Mouse (Mus musculus): ENCODE measurements around the gene 2310022B05Rik. TPM values are rescaled to one million over a fixed set of nuclear protein-coding genes. Genes with fewer than 3 reads are reported as not detected.

Gene 2310022B05Rik
- total RNA-seq, 2 experiments from 2014 or later, result 85.6 to 103 TPM

- intact Hi-C loops (cut with DNase I), result loop anchor here (2.0 kb wide), 1 partner anchor 31 kb away; no protein-coding TSS in a partner anchor
- no peak for DNase-seq
Measured at GRCm38 (mm10) chr8:124663874-124664230, 683 bp upstream of the 2310022B05Rik start.

DNA sequence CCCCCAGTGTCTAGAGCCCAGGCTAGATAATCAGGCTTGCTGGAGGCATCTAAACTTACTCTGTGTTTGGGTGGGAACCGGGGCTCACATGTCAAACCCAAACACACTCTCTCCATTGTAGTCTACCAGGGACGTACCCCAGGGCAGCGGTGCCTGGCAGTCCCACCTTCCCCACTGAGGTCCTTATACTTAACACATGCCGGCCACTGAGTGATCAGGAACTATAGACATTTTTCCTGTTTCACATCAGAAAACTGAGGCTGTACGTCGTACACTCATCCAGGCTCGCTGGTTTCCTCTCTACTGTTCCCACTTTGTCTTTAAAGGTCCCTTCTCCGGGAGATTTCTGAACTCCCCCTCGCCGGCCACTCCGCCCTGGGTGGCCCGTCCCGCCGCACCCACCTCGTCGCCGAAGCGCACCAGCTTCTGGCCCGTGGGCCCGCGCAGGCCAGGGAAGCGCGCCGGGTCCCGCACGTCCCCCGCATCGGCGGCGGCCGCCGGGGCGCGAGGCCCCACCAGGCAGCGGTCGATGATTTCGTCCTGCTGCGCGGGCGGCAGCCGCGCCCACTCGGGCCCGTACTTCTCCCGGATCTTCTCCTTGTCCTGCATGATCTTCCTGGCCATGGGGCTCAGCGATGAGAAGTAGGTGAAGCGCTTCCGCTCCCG, 590 bp downstream of the 2310022B05Rik start:
- intact Hi-C loops (cut with DNase I), result loop anchor here (2.0 kb wide), 1 partner anchor 30 kb away; no protein-coding TSS in a partner anchor
- peak in 1 of 2 experiments; percentile 38 for DNase-seq

DNA sequence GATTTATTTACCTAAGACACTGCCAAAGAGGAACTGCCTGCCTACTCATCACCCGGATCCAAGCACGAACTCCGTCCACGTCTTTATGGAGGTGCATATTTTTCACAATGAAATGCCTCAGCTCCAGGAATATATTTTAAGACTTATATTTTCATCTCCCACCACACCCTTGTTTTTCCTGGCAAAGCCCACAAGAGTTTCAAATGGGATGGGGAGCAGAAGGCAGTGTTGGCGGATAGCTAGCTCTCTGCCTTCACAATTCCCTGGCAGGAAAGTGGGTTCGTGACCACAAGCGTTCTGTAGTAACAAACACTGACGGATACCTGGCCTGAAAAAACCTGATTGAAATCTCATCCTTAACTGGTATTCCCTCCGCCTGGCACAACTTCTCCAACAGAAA, 1.4 kb downstream of the 2310022B05Rik start:
- intact Hi-C loops (cut with DNase I), result loop anchor here (2.0 kb wide), 1 partner anchor 29 kb away; no protein-coding TSS in a partner anchor
- DNase-seq, result peak in 1 of 2 experiments; percentile 33

- intact Hi-C loops (cut with DNase I), result no loop called here
- DNase-seq, result peak; percentile 78 to 79
Measured at GRCm38 (mm10) chr8:124658415-124658814, 4.8 kb downstream of the 2310022B05Rik start.

DNA sequence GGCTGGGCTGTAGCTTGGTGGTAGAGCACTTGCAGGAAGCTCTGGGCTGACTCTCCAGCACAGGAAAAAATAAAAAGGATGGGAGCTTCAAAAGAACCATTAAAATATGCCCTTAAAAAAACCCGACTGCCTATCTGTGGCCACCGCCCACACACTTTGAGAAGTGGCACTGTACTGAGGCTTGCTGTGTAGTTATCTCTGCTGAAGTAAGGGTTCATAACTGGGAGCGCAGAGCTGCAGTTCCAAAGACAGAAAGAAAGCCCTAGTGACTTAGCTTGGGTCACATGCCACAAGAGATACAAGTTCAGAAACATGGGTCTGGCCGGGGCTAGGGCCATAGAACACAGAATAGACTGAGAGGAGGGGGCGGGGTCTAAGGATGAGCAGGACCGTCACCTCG, 5.2 kb downstream of the 2310022B05Rik start:
- no peak for DNase-seq
- intact Hi-C loops (cut with DNase I), result no loop called here

GRCm38 (mm10) chr8:124653568-124654475, 9.3 kb downstream of the 2310022B05Rik start:
- intact Hi-C loops (cut with DNase I), result no loop called here
- peak in 1 of 2 experiments; percentile 45 for DNase-seq

DNA sequence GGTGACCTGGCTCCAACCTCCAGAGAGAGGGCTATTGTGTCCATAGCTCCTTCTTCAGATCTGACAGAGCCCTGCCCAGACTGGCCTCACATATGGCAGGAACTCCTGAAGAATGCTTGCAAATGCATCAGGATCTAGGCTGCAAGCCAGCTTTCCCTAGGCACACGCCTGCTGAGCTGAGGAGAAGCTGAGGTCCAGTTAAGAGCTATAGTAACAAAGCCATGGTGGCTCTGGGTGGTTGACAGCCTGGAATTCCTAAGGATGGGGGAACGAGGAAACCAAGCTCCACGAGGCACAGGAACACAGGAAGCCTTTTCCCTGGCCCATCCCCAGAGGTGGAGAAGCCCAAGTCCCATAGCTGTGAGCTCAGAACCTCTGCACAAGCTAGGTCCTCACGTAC, 10.6 kb downstream of the 2310022B05Rik start:
- intact Hi-C loops (cut with DNase I), result no loop called here
- DNase-seq, result peak in 1 of 2 experiments; percentile 35

DNA sequence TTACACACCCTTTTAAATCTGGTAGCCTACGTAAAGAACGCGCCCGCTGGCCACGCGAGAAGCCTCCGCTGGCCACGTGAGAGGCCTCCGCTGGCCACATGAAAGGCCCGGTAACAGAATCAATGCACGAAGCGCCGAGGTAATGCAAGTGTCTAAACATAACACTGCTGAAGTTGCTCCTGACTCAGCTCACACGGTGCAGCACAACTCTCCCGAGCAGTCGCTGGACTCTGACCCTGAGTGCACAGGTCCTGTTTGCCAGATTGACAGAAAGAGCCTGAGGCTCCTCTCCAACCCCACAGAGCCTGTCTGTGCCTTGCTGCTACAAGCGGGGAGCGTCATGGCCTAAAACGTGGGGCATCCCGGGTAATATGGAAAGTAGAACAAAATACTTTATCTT, 11.4 kb downstream of the 2310022B05Rik start:
- DNase-seq, result no peak
- intact Hi-C loops (cut with DNase I), result no loop called here

GRCm38 (mm10) chr8:124648311-124648710, 14.9 kb downstream of the 2310022B05Rik start:
- DNase-seq, result no peak
- intact Hi-C loops (cut with DNase I), result no loop called here

- peak; percentile 48 to 70 for DNase-seq
- intact Hi-C loops (cut with DNase I), result no loop called here
Measured at GRCm38 (mm10) chr8:124643540-124644339, 19.4 kb downstream of the 2310022B05Rik start.

GRCm38 (mm10) chr8:124641599-124641998, 21.6 kb downstream of the 2310022B05Rik start:
- no peak for DNase-seq
- intact Hi-C loops (cut with DNase I), result no loop called here

DNA sequence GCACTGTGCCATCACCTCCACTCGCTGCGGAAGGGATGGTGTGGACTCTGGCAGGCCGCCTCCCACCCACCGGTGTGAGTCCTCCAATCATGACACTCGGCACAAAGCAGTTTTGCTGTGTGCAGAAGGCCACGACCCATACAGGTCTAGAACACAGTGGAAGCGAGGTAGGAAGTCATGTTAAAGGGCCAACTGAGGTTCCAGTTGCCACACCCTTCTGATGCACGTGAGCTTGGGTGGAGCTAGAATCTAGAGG, 28.0 kb downstream of the 2310022B05Rik start:
- intact Hi-C loops (cut with DNase I), result no loop called here
- no peak for DNase-seq

- intact Hi-C loops (cut with DNase I), result no loop called here
- no peak for DNase-seq
Measured at GRCm38 (mm10) chr8:124634411-124635246, 28.5 kb downstream of the 2310022B05Rik start.

GRCm38 (mm10) chr8:124633001-124633703, 30.0 kb downstream of the 2310022B05Rik start:
- peak; percentile 86 to 90 for DNase-seq
- intact Hi-C loops (cut with DNase I), result loop anchor here (2.0 kb wide), 1 partner anchor 30 kb away; the partner anchor contains the start of gene 2310022B05Rik

GRCm38 (mm10) chr8:124631966-124632365, 31.2 kb downstream of the 2310022B05Rik start:
- peak in 1 of 2 experiments; percentile 35 for DNase-seq
- intact Hi-C loops (cut with DNase I), result loop anchor here (2.0 kb wide), 1 partner anchor 31 kb away; the partner anchor contains the start of gene 2310022B05Rik

GRCm38 (mm10) chr8:124630891-124631290, 32.3 kb downstream of the 2310022B05Rik start:
- intact Hi-C loops (cut with DNase I), result no loop called here
- DNase-seq, result no peak

- DNase-seq, result peak; percentile 59 to 68
- intact Hi-C loops (cut with DNase I), result no loop called here
Measured at GRCm38 (mm10) chr8:124630489-124630888, 32.7 kb downstream of the 2310022B05Rik start.

- DNase-seq, result no peak
- intact Hi-C loops (cut with DNase I), result no loop called here
Measured at GRCm38 (mm10) chr8:124626251-124626650, 36.9 kb downstream of the 2310022B05Rik start.

DNA sequence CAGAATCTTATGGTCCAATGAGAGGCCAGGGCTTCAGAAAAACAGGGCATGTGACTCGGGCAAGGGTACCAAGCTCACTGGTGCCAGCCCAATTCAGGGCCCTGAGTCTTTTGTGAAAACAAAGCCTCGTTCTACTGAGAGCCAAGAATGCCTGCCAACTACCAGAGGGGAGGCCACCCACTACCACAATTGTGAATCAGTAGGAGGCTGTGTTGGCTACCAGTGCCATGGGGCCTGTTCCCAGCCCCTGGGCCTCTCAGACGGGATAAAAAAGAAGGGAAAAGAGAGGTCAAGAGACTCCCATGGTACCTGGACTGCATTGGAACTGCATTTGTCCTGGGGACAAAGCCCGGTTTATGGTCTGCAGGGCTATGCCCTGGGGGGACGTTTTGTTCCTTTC, 41.9 kb downstream of the 2310022B05Rik start:
- intact Hi-C loops (cut with DNase I), result no loop called here
- no peak for DNase-seq

Data from heart, postnatal 14 days (tissue).